Mouse (Mus musculus): ENCODE results near the gene Tbc1d1. TPM values are rescaled to one million over a fixed set of nuclear protein-coding genes. Genes with fewer than 3 reads are reported as not detected.

Gene Tbc1d1
- polyA plus RNA-seq (2015; fragmentation: Nextera tagmentation; extraction: Ambion mirVana): 59.4 and 64.3 TPM in 2 replicates

DNA sequence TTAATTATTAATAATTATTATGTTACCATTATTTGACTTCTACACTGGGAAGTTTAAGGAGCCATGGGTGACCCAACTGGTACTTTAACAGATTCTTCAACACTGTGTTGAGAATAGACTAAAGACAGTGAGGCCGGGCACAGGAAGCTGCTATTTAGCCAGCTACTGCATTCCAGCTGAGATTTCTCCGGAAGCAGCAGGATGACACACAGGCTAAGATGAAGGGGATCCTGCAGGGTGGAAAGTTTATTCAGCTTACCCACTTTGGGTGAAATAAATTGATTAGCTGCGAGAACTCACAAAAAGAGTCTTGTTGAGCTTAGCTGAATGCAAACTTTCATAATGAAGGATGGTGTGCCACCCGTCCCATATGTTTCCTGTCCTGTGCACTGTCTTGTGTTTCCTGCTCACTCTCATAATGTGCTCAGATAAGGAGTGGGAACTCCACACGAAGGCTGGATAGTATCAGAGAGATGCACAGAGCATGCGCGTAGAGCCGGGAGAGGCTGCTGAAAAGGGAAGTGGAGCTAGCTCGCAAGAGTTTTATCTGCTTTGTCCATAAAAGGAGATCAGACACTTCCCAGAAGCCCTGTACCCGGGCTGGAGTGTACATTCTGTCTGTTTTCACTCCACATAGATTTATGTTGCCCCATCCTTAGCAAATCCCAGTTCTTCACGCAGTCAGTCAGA lies at the start of gene Tbc1d1:
Gene Tbc1d1, plus strand, starts transcription at position 445 of the 690 bp plus-strand sequence.
- Histone ChIP-seq H3K27ac (ENCODE audit: low read depth, low read length) (peak within 1 kb of the TSS; percentile 58), H3K9ac (ENCODE audit: low read depth, low read length) (no peak within 1 kb of the TSS), H3K4me2 (replicated peaks; ENCODE audit: low read depth) (peak within 1 kb of the TSS; percentile 25), H3K4me3 (ENCODE audit: low read depth, low read length) (no peak within 1 kb of the TSS), H3K9me3 (ENCODE audit: control insufficient read depth) (no peaks in the 10 kb centered on the region), H3K27me3 (replicated peaks; ENCODE audit: control insufficient read depth, insufficient read depth, low read length) (peaks cover 2% of the 10 kb centered on the region; the same call in 1 of the 2 replicates), H3K36me3 (ENCODE audit: control insufficient read depth, insufficient read depth) (no peaks in the 10 kb centered on the region), H3K4me1 (replicated peaks; ENCODE audit: control insufficient read depth, insufficient read depth, low read length) (no peaks in the 10 kb centered on the region)
- ATAC-seq: no peak; the same call in 1 of the 2 replicates
- no peak for TF ChIP-seq CTCF (IDR thresholded peaks at IDR 0.05; ENCODE audit: low read depth)
- WGBS: 28% methylated on average over 11 of the region's 11 CpGs

DNA sequence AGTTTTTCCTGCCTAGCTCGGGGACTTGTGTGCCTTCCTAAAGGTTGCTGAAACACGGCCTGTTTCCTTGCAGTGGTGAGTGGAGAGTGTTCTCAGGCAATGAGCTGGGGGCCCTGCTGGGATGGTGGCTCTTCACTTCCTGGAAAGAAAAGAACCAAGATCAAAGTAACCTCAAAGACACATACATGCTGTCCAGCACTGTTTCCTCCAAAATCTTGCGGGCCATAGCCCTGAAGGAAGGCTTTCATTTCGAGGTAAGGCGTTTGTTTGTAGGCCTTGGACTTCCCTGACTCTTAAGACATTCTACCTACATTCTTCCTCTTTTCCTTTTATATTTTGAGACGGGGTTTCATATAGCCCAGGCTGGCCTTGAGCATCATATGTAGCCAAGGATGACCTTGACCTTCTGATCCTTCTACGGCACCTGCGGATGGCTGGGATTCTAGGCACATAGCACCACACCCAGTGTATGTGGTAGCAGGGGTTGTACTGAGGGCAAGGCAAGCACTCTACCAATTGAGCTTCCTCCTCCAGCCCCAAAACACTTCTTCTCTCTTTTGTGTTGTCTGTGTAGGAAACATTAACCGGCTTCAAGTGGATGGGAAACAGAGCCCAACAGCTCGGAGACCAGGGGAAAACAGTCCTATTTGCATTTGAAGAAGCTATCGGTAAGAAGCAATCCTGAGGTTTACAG lies 48.4 kb upstream of the Tbc1d1 start:
- no peak for TF ChIP-seq CTCF (IDR thresholded peaks at IDR 0.05; ENCODE audit: low read depth)
- no peak overlapping the region for H3K9ac ChIP-seq (ENCODE audit: low read depth, low read length)
- H3K4me1 ChIP-seq (replicated peaks; ENCODE audit: control insufficient read depth, insufficient read depth, low read length): no peaks in the 10 kb centered on the region
- no peak for ATAC-seq
- H3K9me3 ChIP-seq (ENCODE audit: control insufficient read depth): no peaks in the 10 kb centered on the region
- no peak overlapping the region for H3K4me3 ChIP-seq (ENCODE audit: low read depth, low read length)
- H3K27me3 ChIP-seq (replicated peaks; ENCODE audit: control insufficient read depth, insufficient read depth, low read length): no peaks in the 10 kb centered on the region
- no peak overlapping the region for H3K4me2 ChIP-seq (replicated peaks; ENCODE audit: low read depth)
- H3K36me3 ChIP-seq (ENCODE audit: control insufficient read depth, insufficient read depth): peaks cover 55% of the 10 kb centered on the region
- no peak overlapping the region for H3K27ac ChIP-seq (ENCODE audit: low read depth, low read length)
- 89% methylated on average over 11 of the region's 11 CpGs for WGBS

DNA sequence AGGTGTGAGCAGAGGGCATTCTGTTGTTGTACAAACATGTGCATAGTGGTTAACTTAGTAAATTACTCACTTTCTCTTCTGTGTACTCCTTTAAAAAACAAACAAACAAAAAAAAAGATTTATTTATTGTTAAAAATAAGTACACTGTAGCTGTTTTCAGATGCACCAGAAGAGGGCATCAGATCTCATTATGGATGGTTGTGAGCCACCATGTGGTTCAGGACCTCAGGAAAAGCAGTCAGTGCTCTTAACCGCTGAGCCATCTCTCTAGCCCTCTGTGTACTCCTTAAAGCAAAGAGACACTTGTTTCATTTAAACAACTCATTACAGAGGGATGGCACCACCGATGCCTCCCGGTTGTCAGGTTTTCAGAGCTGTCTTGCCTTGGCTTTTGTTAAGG lies 46.9 kb upstream of the Tbc1d1 start:
- H3K4me1 ChIP-seq (replicated peaks; ENCODE audit: control insufficient read depth, insufficient read depth, low read length): no peaks in the 10 kb centered on the region

DNA sequence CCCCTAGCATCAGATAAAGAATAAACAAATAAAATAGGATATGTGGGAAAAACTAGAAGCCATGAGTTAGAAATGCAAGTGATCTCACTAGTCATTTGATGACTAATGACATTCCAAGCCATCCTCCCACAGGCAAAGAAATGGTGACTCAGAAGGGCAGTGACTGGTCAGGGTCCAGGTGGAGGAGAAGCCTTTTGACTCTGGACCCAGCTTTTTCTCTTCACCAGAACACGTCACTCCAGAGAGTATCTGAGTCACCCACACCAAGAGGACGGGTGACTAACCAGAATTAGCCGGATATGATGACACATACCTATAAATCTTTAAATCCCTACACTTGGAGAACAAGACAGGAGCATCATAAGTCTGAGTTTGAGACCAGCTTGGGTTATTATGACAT lies 43.7 kb upstream of the Tbc1d1 start:
- no peak overlapping the region for H3K4me2 ChIP-seq (replicated peaks; ENCODE audit: low read depth)
- ATAC-seq: peak; percentile 93
- TF ChIP-seq CTCF (IDR thresholded peaks at IDR 0.05; ENCODE audit: low read depth): no peak

More for the DNA sequence above, 46.9 kb upstream of the Tbc1d1 start:
- no peaks in the 10 kb centered on the region for H3K9me3 ChIP-seq (ENCODE audit: control insufficient read depth)
- no peak overlapping the region for H3K4me2 ChIP-seq (replicated peaks; ENCODE audit: low read depth)
- H3K36me3 ChIP-seq (ENCODE audit: control insufficient read depth, insufficient read depth): peaks cover 56% of the 10 kb centered on the region
- TF ChIP-seq CTCF (IDR thresholded peaks at IDR 0.05; ENCODE audit: low read depth): peak; percentile 61
- no peak overlapping the region for H3K4me3 ChIP-seq (ENCODE audit: low read depth, low read length)
- 69% methylated on average over 3 of the region's 3 CpGs for WGBS
- no peak for ATAC-seq
- no peaks in the 10 kb centered on the region for H3K27me3 ChIP-seq (replicated peaks; ENCODE audit: control insufficient read depth, insufficient read depth, low read length)
- H3K27ac ChIP-seq (ENCODE audit: low read depth, low read length): no peak overlapping the region
- H3K9ac ChIP-seq (ENCODE audit: low read depth, low read length): no peak overlapping the region

DNA sequence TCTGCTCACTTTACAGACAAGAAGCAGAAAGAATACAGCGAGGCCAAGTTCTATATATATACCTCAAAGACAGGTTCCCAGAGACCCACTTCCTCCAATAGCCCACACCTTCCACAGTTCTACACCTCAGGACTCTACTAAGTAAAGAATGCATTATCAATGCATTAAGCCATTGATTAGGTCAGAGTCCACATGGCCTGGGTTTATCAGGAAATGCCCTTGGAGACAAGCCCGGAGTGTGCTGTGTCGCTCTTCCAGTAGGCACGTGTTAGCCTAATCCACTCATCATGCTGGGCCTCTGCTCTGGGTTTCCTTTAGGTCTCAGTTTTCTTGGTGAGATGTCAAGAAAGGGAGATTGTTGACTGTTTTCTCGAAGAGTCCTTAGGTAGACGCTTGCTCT lies 41.9 kb upstream of the Tbc1d1 start:
- 78% methylated on average over 6 of the region's 6 CpGs for WGBS
- no peak overlapping the region for H3K4me3 ChIP-seq (ENCODE audit: low read depth, low read length)
- H3K36me3 ChIP-seq (ENCODE audit: control insufficient read depth, insufficient read depth): peaks cover 51% of the 10 kb centered on the region
- H3K4me1 ChIP-seq (replicated peaks; ENCODE audit: control insufficient read depth, insufficient read depth, low read length): no peaks in the 10 kb centered on the region
- ATAC-seq: peak; percentile 54
- 0 out of 2 replicates have a peak, but pooled peaks cover 4% of the 10 kb centered on the region for H3K9me3 ChIP-seq (ENCODE audit: control insufficient read depth)
- H3K27ac ChIP-seq (ENCODE audit: low read depth, low read length): peak overlapping the region; percentile 68; the same call in 1 of the 2 replicates
- H3K27me3 ChIP-seq (replicated peaks; ENCODE audit: control insufficient read depth, insufficient read depth, low read length): no peaks in the 10 kb centered on the region
- TF ChIP-seq CTCF (IDR thresholded peaks at IDR 0.05; ENCODE audit: low read depth): no peak
- H3K9ac ChIP-seq (ENCODE audit: low read depth, low read length): no peak overlapping the region
- no peak overlapping the region for H3K4me2 ChIP-seq (replicated peaks; ENCODE audit: low read depth)

More for the DNA sequence above, 43.7 kb upstream of the Tbc1d1 start:
- 53% methylated on average over 3 of the region's 3 CpGs for WGBS
- Histone ChIP-seq H3K4me1 (replicated peaks; ENCODE audit: control insufficient read depth, insufficient read depth, low read length) (no peaks in the 10 kb centered on the region), H3K4me3 (ENCODE audit: low read depth, low read length) (no peak overlapping the region), H3K27ac (ENCODE audit: low read depth, low read length) (peak overlapping the region; percentile 68), H3K36me3 (ENCODE audit: control insufficient read depth, insufficient read depth) (peaks cover 68% of the 10 kb centered on the region), H3K27me3 (replicated peaks; ENCODE audit: control insufficient read depth, insufficient read depth, low read length) (no peaks in the 10 kb centered on the region), H3K9me3 (ENCODE audit: control insufficient read depth) (0 out of 2 replicates have a peak, but pooled peaks cover 4% of the 10 kb centered on the region), H3K9ac (ENCODE audit: low read depth, low read length) (no peak overlapping the region)

DNA sequence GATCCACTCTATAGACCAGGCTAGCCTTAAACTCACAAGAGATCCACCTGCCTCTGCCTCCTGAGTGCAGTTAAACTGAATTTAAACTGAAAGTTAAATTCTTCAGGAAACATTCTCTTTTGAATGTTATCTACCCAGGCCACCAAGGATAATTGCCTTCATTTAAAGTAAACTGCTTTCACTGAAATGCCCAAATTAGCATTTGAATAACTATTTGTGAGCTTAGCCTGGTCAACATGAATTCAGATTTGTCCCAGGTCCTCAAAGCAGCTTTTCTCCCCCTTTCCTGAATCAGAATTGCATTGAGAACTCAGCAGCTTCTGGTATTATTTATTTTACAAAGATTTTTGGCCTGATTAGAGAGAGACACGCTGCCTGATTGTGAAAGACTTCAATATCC lies 38.9 kb upstream of the Tbc1d1 start:
- ATAC-seq: no peak

More for the DNA sequence above, 38.9 kb upstream of the Tbc1d1 start:
- 93% methylated on average over 1 of the region's 1 CpGs for WGBS
- Histone ChIP-seq H3K36me3 (ENCODE audit: control insufficient read depth, insufficient read depth) (peaks cover 37% of the 10 kb centered on the region), H3K4me2 (replicated peaks; ENCODE audit: low read depth) (no peak overlapping the region), H3K27me3 (replicated peaks; ENCODE audit: control insufficient read depth, insufficient read depth, low read length) (no peaks in the 10 kb centered on the region), H3K9me3 (ENCODE audit: control insufficient read depth) (0 out of 2 replicates have a peak, but pooled peaks cover 4% of the 10 kb centered on the region), H3K9ac (ENCODE audit: low read depth, low read length) (no peak overlapping the region), H3K4me3 (ENCODE audit: low read depth, low read length) (no peak overlapping the region), H3K27ac (ENCODE audit: low read depth, low read length) (no peak overlapping the region), H3K4me1 (replicated peaks; ENCODE audit: control insufficient read depth, insufficient read depth, low read length) (no peaks in the 10 kb centered on the region)
- no peak for TF ChIP-seq CTCF (IDR thresholded peaks at IDR 0.05; ENCODE audit: low read depth)

All from intestine, postnatal 0 days (tissue).